Mouse (Mus musculus): ENCODE results near the gene Chchd6. TPM values are rescaled to one million over a fixed set of nuclear protein-coding genes. Genes with fewer than 3 reads are reported as not detected.

The Chchd6 gene
- total and polyA plus RNA-seq, 2 experiments from 2014 or later: 182 to 192 TPM

GRCm38 (mm10) chr6:89384699-89385098, 210.8 kb downstream of the Chchd6 start:
- ATAC-seq (ENCODE audit: low FRiP score): no peak
- no peak overlapping the region for H3K27ac ChIP-seq (ENCODE audit: low read depth, low read length)

GRCm38 (mm10) chr6:89381851-89382250, 213.6 kb downstream of the Chchd6 start:
- Histone ChIP-seq H3K4me3 (ENCODE audit: low read depth, low read length) (no peak overlapping the region), H3K9me3 (ENCODE audit: low read length) (no peaks in the 10 kb centered on the region), H3K9ac (replicated peaks; ENCODE audit: low read length, poor library complexity, severe bottlenecking) (no peak overlapping the region), H3K4me1 (ENCODE audit: insufficient read depth, low read length) (no peaks in the 10 kb centered on the region), H3K4me2 (ENCODE audit: low read depth, low read length, poor library complexity, severe bottlenecking) (no peak overlapping the region), H3K27ac (ENCODE audit: low read depth, low read length) (no peak overlapping the region), H3K36me3 (ENCODE audit: insufficient read depth, low read length) (0 out of 2 replicates have a peak, but pooled peaks cover 2% of the 10 kb centered on the region), H3K27me3 (ENCODE audit: insufficient read depth, low read length) (no peaks in the 10 kb centered on the region)
- 31% methylated on average over 5 of the region's 5 CpGs for WGBS
- ATAC-seq (ENCODE audit: low FRiP score) (no peak), DNase-seq (ENCODE audit: low spot score) (no peak)
- no peak for TF ChIP-seq CTCF (IDR thresholded peaks at IDR 0.05)

More at GRCm38 (mm10) chr6:89384699-89385098, 210.8 kb downstream of the Chchd6 start:
- no peaks in the 10 kb centered on the region for H3K9me3 ChIP-seq (ENCODE audit: low read length)
- 88% methylated on average over 2 of the region's 2 CpGs for WGBS
- no peak overlapping the region for H3K4me2 ChIP-seq (ENCODE audit: low read depth, low read length, poor library complexity, severe bottlenecking)
- 0 out of 2 replicates have a peak, but pooled peaks cover 2% of the 10 kb centered on the region for H3K36me3 ChIP-seq (ENCODE audit: insufficient read depth, low read length)
- no peaks in the 10 kb centered on the region for H3K27me3 ChIP-seq (ENCODE audit: insufficient read depth, low read length)
- no peak overlapping the region for H3K9ac ChIP-seq (replicated peaks; ENCODE audit: low read length, poor library complexity, severe bottlenecking)
- TF ChIP-seq CTCF (IDR thresholded peaks at IDR 0.05): no peak
- no peak for DNase-seq (ENCODE audit: low spot score)
- no peaks in the 10 kb centered on the region for H3K4me1 ChIP-seq (ENCODE audit: insufficient read depth, low read length)
- H3K4me3 ChIP-seq (ENCODE audit: low read depth, low read length): no peak overlapping the region

- WGBS: 40% methylated on average over 3 of the region's 3 CpGs
- 0 out of 2 replicates have a peak, but pooled peaks cover 2% of the 10 kb centered on the region for H3K36me3 ChIP-seq (ENCODE audit: insufficient read depth, low read length)
- no peak for TF ChIP-seq CTCF (IDR thresholded peaks at IDR 0.05)
- no peaks in the 10 kb centered on the region for H3K4me1 ChIP-seq (ENCODE audit: insufficient read depth, low read length)
- H3K9ac ChIP-seq (replicated peaks; ENCODE audit: low read length, poor library complexity, severe bottlenecking): no peak overlapping the region
- DNase-seq (ENCODE audit: low spot score) (no peak), ATAC-seq (ENCODE audit: low FRiP score) (no peak)
- H3K4me3 ChIP-seq (ENCODE audit: low read depth, low read length): no peak overlapping the region
- H3K9me3 ChIP-seq (ENCODE audit: low read length): no peaks in the 10 kb centered on the region
- H3K27ac ChIP-seq (ENCODE audit: low read depth, low read length): no peak overlapping the region
- H3K27me3 ChIP-seq (ENCODE audit: insufficient read depth, low read length): no peaks in the 10 kb centered on the region
- H3K4me2 ChIP-seq (ENCODE audit: low read depth, low read length, poor library complexity, severe bottlenecking): no peak overlapping the region
These were observed 214.3 kb downstream of the Chchd6 start for GRCm38 (mm10) chr6:89381172-89381571.

- ATAC-seq (ENCODE audit: low FRiP score) (no peak), DNase-seq (ENCODE audit: low spot score) (no peak)
- H3K27ac ChIP-seq (ENCODE audit: low read depth, low read length): no peak overlapping the region
- H3K9ac ChIP-seq (replicated peaks; ENCODE audit: low read length, poor library complexity, severe bottlenecking): no peak overlapping the region
- H3K4me2 ChIP-seq (ENCODE audit: low read depth, low read length, poor library complexity, severe bottlenecking): no peak overlapping the region
- 18% methylated on average over 3 of the region's 3 CpGs for WGBS
- H3K27me3 ChIP-seq (ENCODE audit: insufficient read depth, low read length): no peaks in the 10 kb centered on the region
- H3K4me3 ChIP-seq (ENCODE audit: low read depth, low read length): no peak overlapping the region
- H3K36me3 ChIP-seq (ENCODE audit: insufficient read depth, low read length): 0 out of 2 replicates have a peak, but pooled peaks cover 2% of the 10 kb centered on the region
- TF ChIP-seq CTCF (IDR thresholded peaks at IDR 0.05): no peak
- H3K9me3 ChIP-seq (ENCODE audit: low read length): no peaks in the 10 kb centered on the region
- no peaks in the 10 kb centered on the region for H3K4me1 ChIP-seq (ENCODE audit: insufficient read depth, low read length)
These were observed 214.7 kb downstream of the Chchd6 start for GRCm38 (mm10) chr6:89380751-89381150.

GRCm38 (mm10) chr6:89378264-89378663, 217.2 kb downstream of the Chchd6 start:
- H3K36me3 ChIP-seq (ENCODE audit: insufficient read depth, low read length): 0 out of 2 replicates have a peak, but pooled peaks cover 2% of the 10 kb centered on the region
- no peaks in the 10 kb centered on the region for H3K27me3 ChIP-seq (ENCODE audit: insufficient read depth, low read length)
- no peak overlapping the region for H3K4me3 ChIP-seq (ENCODE audit: low read depth, low read length)
- no peak for DNase-seq (ENCODE audit: low spot score)
- no peak overlapping the region for H3K27ac ChIP-seq (ENCODE audit: low read depth, low read length)
- no peak overlapping the region for H3K9ac ChIP-seq (replicated peaks; ENCODE audit: low read length, poor library complexity, severe bottlenecking)
- WGBS: 43% methylated on average over 2 of the region's 2 CpGs
- H3K9me3 ChIP-seq (ENCODE audit: low read length): no peaks in the 10 kb centered on the region
- H3K4me1 ChIP-seq (ENCODE audit: insufficient read depth, low read length): no peaks in the 10 kb centered on the region
- no peak overlapping the region for H3K4me2 ChIP-seq (ENCODE audit: low read depth, low read length, poor library complexity, severe bottlenecking)
- TF ChIP-seq CTCF (IDR thresholded peaks at IDR 0.05): no peak
- ATAC-seq (ENCODE audit: low FRiP score): no peak

- no peaks in the 10 kb centered on the region for H3K36me3 ChIP-seq (ENCODE audit: insufficient read depth, low read length)
- H3K27me3 ChIP-seq (ENCODE audit: insufficient read depth, low read length): no peaks in the 10 kb centered on the region
- no peaks in the 10 kb centered on the region for H3K4me1 ChIP-seq (ENCODE audit: insufficient read depth, low read length)
- DNase-seq (ENCODE audit: low spot score) (no peak), ATAC-seq (ENCODE audit: low FRiP score) (no peak)
- no peak overlapping the region for H3K9ac ChIP-seq (replicated peaks; ENCODE audit: low read length, poor library complexity, severe bottlenecking)
- no peak overlapping the region for H3K4me2 ChIP-seq (ENCODE audit: low read depth, low read length, poor library complexity, severe bottlenecking)
- no peak overlapping the region for H3K27ac ChIP-seq (ENCODE audit: low read depth, low read length)
- H3K9me3 ChIP-seq (ENCODE audit: low read length): no peaks in the 10 kb centered on the region
- TF ChIP-seq CTCF (IDR thresholded peaks at IDR 0.05): no peak
- no peak overlapping the region for H3K4me3 ChIP-seq (ENCODE audit: low read depth, low read length)
These were observed 226.6 kb downstream of the Chchd6 start for GRCm38 (mm10) chr6:89368812-89369211.
